Mouse (Mus musculus) embryonic facial prominence, embryonic 11.5 days (tissue): ENCODE measurements around the gene Rmdn2. TPM values are rescaled to one million over a fixed set of nuclear protein-coding genes. Genes with fewer than 3 reads are reported as not detected.
A peak's percentile ranks its signal among the peaks of the same experiment; 100 is the strongest.

Experiments
- ATAC-seq: fragments of 200-750 bp; cut with Nextera tagmentation; replicated peaks from 2 replicates; pipeline ENCODE4 v1.8.0; 2017; ENCODE audit warnings: low read depth; ENCODE audit not compliant: insufficient number of reproducible peaks, low FRiP score, low TSS enrichment
- DNase-seq: peaks from one replicate; pipeline ENCODE4 v3.0.0-alpha.2; 2015; ENCODE audit warnings: low spot score
- H3K27ac ChIP-seq: fragments of 300-500 bp; sonication (generic); replicated peaks from 2 replicates; pipeline ENCODE4 v1.5.1; 2014; ENCODE audit warnings: mild to moderate bottlenecking, low read depth, low read length, control low read depth
- H3K27me3 ChIP-seq: fragments of 300-500 bp; sonication (generic); 2 replicates; pipeline ENCODE4 v1.6.1; 2014; ENCODE audit warnings: mild to moderate bottlenecking, low read length, moderate library complexity, mixed read lengths; ENCODE audit not compliant: control insufficient read depth, insufficient read depth
- H3K36me3 ChIP-seq: fragments of 300-500 bp; sonication (generic); replicated peaks from 2 replicates; pipeline ENCODE4 v1.6.1; 2014; ENCODE audit warnings: low read depth, mild to moderate bottlenecking, low read length, moderate library complexity, mixed read lengths; ENCODE audit not compliant: control insufficient read depth, insufficient read depth
- H3K4me1 ChIP-seq: fragments of 300-500 bp; sonication (generic); 2 replicates; pipeline ENCODE4 v1.6.1; 2014; ENCODE audit warnings: low read length, mixed read lengths; ENCODE audit not compliant: control insufficient read depth, insufficient read depth
- H3K4me2 ChIP-seq: fragments of 300-500 bp; sonication (generic); 2 replicates; pipeline ENCODE4 v1.6.1; 2014; ENCODE audit warnings: low read depth, mild to moderate bottlenecking, control low read depth, low read length, moderate library complexity
- H3K4me3 ChIP-seq: fragments of 300-500 bp; sonication (generic); 2 replicates; pipeline ENCODE4 v1.5.1; 2014; ENCODE audit warnings: low read depth, low read length, control low read depth
- H3K9ac ChIP-seq: fragments of 300-500 bp; sonication (generic); replicated peaks from 2 replicates; pipeline ENCODE4 v1.6.1; 2014; ENCODE audit warnings: mild to moderate bottlenecking, control low read depth, low read length
- H3K9me3 ChIP-seq: fragments of 300-500 bp; sonication (generic); replicated peaks from 2 replicates; pipeline ENCODE4 v1.6.1; 2016; ENCODE audit warnings: mild to moderate bottlenecking, low read length, inconsistent platforms, mixed read lengths; ENCODE audit not compliant: control insufficient read depth
- WGBS: fragments of 180-500 bp; shearing (Covaris S2); extraction: QIAGEN DNeasy Blood & Tissue Kit; methylation state at CpG from one replicate; pipeline ENCODE4 v1.1.7; 2014; 5-methylcytosine and 5-hydroxymethylcytosine counted together
- polyA plus RNA-seq: library from polyadenylated mRNA; unstranded; fragments of >200 nt; fragmentation: Nextera tagmentation; extraction: Ambion mirVana; gene quantifications from 2 replicates; pipeline ENCODE4 v1.2.1, GENCODE M21; 2014

The Rmdn2 gene
- polyA plus RNA-seq, 1 experiment from 2014 or later: 9.7 TPM

GRCm38 (mm10) chr17:79605794-79606193 is 5.9 kb upstream of the Rmdn2 start:
- H3K27me3 ChIP-seq: no peaks in the 10 kb centered on the region
- no peak for DNase-seq
- no peak for ATAC-seq
- H3K4me1 ChIP-seq: no peaks in the 10 kb centered on the region
- no peak overlapping the region for H3K4me3 ChIP-seq
- 69% methylated on average over 2 of the region's 2 CpGs for WGBS
- no peak overlapping the region for H3K9ac ChIP-seq
- H3K9me3 ChIP-seq: no peaks in the 10 kb centered on the region
- H3K36me3 ChIP-seq: no peaks in the 10 kb centered on the region
- no peak overlapping the region for H3K4me2 ChIP-seq
- H3K27ac ChIP-seq: no peak overlapping the region

DNA sequence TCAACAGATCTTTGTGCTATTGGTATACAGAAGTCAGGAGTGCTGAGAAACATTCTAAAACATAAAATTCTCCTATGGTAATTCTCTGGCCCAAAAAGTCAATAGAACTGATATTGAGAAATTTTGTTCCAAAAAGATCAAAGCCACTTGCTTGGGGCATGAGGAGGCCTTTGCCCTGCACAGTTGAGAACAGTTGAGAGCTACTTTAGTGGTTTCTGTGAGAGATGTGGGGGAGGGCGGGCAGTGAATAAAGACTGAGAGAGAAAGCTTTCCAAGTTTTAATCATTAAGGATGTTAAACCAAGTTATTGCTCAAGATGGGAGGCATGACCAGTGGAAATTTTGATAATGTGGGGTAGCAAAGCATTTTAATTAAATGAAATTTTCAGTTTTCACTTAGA is 2.0 kb upstream of the Rmdn2 start:
- no peak for ATAC-seq
- no peak overlapping the region for H3K27ac ChIP-seq
- no peak for DNase-seq
- H3K4me1 ChIP-seq: no peaks in the 10 kb centered on the region
- no peak overlapping the region for H3K4me3 ChIP-seq
- H3K9ac ChIP-seq: no peak overlapping the region
- no peaks in the 10 kb centered on the region for H3K9me3 ChIP-seq
- no peak overlapping the region for H3K4me2 ChIP-seq
- 97% methylated on average over 1 of the region's 1 CpGs for WGBS
- no peaks in the 10 kb centered on the region for H3K27me3 ChIP-seq
- no peaks in the 10 kb centered on the region for H3K36me3 ChIP-seq

DNA sequence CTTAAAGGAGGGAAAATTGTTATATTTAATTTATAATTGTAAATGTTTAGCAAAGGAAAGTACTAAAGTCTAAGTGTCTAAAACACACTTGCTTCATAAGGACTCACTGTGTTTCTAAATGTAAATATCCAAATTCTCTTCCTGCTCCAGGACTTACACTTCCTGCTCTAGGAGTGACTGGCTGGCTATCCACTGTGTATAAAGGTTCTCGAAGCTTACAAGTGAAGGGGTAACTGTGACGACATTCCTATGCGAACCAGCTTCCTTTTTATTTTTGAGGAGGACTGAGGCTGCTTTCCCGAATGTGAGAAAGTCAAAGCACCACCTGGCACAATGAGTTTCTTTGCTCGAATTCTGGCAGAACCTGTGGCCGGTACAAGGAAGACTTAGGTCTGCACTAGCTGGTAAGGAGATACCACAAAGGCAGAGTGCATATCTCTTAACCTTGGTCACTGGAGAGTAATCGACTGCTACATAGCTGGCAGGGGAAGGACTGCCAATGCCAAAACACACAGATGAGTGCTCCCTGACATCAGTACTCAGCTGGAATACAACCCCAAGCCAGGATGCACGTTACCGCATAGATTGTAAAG is 1.4 kb upstream of the Rmdn2 start:
- Histone ChIP-seq H3K4me1 (no peaks in the 10 kb centered on the region), H3K36me3 (no peaks in the 10 kb centered on the region), H3K27me3 (no peaks in the 10 kb centered on the region), H3K4me3 (no peak overlapping the region), H3K27ac (no peak overlapping the region), H3K9me3 (no peaks in the 10 kb centered on the region), H3K4me2 (no peak overlapping the region), H3K9ac (no peak overlapping the region)
- DNase-seq: no peak
- WGBS: 80% methylated on average over 9 of the region's 9 CpGs
- ATAC-seq: no peak

- H3K27ac ChIP-seq: peak overlapping the region; percentile 71
- 2% methylated on average over 56 of the region's 57 CpGs for WGBS
- H3K9me3 ChIP-seq: no peaks in the 10 kb centered on the region
- ATAC-seq (peak; percentile 93), DNase-seq (peak; percentile 72)
- H3K9ac ChIP-seq: peak overlapping the region; percentile 97
- H3K36me3 ChIP-seq: no peaks in the 10 kb centered on the region
- no peaks in the 10 kb centered on the region for H3K4me1 ChIP-seq
- H3K4me2 ChIP-seq: peak overlapping the region; percentile 84
- H3K27me3 ChIP-seq: no peaks in the 10 kb centered on the region
- H3K4me3 ChIP-seq: peak overlapping the region; percentile 73
Observed at GRCm38 (mm10) chr17:79614691-79615588, 3.3 kb downstream of the Rmdn2 start.

GRCm38 (mm10) chr17:79615897-79616296 is 4.2 kb downstream of the Rmdn2 start:
- H3K27me3 ChIP-seq: no peaks in the 10 kb centered on the region
- no peak overlapping the region for H3K9ac ChIP-seq
- H3K4me1 ChIP-seq: no peaks in the 10 kb centered on the region
- H3K27ac ChIP-seq: no peak overlapping the region
- WGBS: 84% methylated on average over 9 of the region's 9 CpGs
- H3K36me3 ChIP-seq: no peaks in the 10 kb centered on the region
- H3K4me3 ChIP-seq: no peak overlapping the region; the same call in 1 of the 2 replicates
- H3K4me2 ChIP-seq: peak overlapping the region; percentile 84; the same call in 1 of the 2 replicates
- H3K9me3 ChIP-seq: no peaks in the 10 kb centered on the region
- ATAC-seq (no peak), DNase-seq (no peak)

GRCm38 (mm10) chr17:79616621-79617020 is 5.0 kb downstream of the Rmdn2 start:
- H3K27ac ChIP-seq: no peak overlapping the region
- H3K4me2 ChIP-seq: no peak overlapping the region
- H3K9me3 ChIP-seq: no peaks in the 10 kb centered on the region
- 84% methylated on average over 4 of the region's 4 CpGs for WGBS
- DNase-seq (no peak), ATAC-seq (no peak)
- no peak overlapping the region for H3K9ac ChIP-seq
- no peaks in the 10 kb centered on the region for H3K4me1 ChIP-seq
- H3K36me3 ChIP-seq: no peaks in the 10 kb centered on the region
- no peak overlapping the region for H3K4me3 ChIP-seq
- no peaks in the 10 kb centered on the region for H3K27me3 ChIP-seq

- no peaks in the 10 kb centered on the region for H3K4me1 ChIP-seq
- H3K36me3 ChIP-seq: no peaks in the 10 kb centered on the region
- H3K27ac ChIP-seq: no peak overlapping the region
- H3K4me2 ChIP-seq: no peak overlapping the region
- DNase-seq: no peak
- no peak overlapping the region for H3K9ac ChIP-seq
- H3K4me3 ChIP-seq: no peak overlapping the region
- H3K9me3 ChIP-seq: no peaks in the 10 kb centered on the region
- WGBS: 89% methylated on average over 10 of the region's 10 CpGs
- no peaks in the 10 kb centered on the region for H3K27me3 ChIP-seq
- no peak for ATAC-seq
Observed at GRCm38 (mm10) chr17:79618455-79618854, 6.8 kb downstream of the Rmdn2 start.

- no peak for DNase-seq
- Histone ChIP-seq H3K4me2 (no peak overlapping the region), H3K9me3 (no peaks in the 10 kb centered on the region), H3K9ac (no peak overlapping the region), H3K36me3 (no peaks in the 10 kb centered on the region), H3K4me3 (no peak overlapping the region), H3K27ac (no peak overlapping the region), H3K4me1 (no peaks in the 10 kb centered on the region), H3K27me3 (no peaks in the 10 kb centered on the region)
- 91% methylated on average over 5 of the region's 5 CpGs for WGBS
- no peak for ATAC-seq
Observed at GRCm38 (mm10) chr17:79618984-79619383, 7.3 kb downstream of the Rmdn2 start.
